Mouse (Mus musculus) T-helper 17 cell (primary cell): ENCODE results near the gene Rgl3.

Experiments used
- in situ Hi-C, 2 experiments: fragments of 300-600 bp; cut with MboI, MseI; formaldehyde crosslinking; loops; 1 replicate in 1 of 2; 2 replicates in 1 of 2; pipeline ENCODE4 v1.15.1; 2025; ENCODE audit warnings: high pct_unique_total_duplicates in 2 of 2

Rgl3 gene

GRCm38 (mm10) chr9:21948790-21949189, 40.5 kb downstream of the Rgl3 start:
- in situ Hi-C loops = no loop called here

GRCm38 (mm10) chr9:21948146-21948545, 41.1 kb downstream of the Rgl3 start:
- in situ Hi-C loops = no loop called here

GRCm38 (mm10) chr9:21947540-21948130, 41.6 kb downstream of the Rgl3 start:
- in situ Hi-C loops = no loop called here

GRCm38 (mm10) chr9:21944267-21944666, 45.0 kb downstream of the Rgl3 start:
- in situ Hi-C loops = no loop called here

- in situ Hi-C loops = no loop called here
Measured at GRCm38 (mm10) chr9:21943638-21944037, 45.6 kb downstream of the Rgl3 start.

- in situ Hi-C loops = no loop called here
Measured at GRCm38 (mm10) chr9:21943046-21943445, 46.2 kb downstream of the Rgl3 start.

GRCm38 (mm10) chr9:21938234-21938855, 50.9 kb downstream of the Rgl3 start:
- in situ Hi-C loops = no loop called here

- in situ Hi-C loops = no loop called here
Measured at GRCm38 (mm10) chr9:21937711-21938175, 51.5 kb downstream of the Rgl3 start.

GRCm38 (mm10) chr9:21936692-21937570, 52.3 kb downstream of the Rgl3 start, which contains the start of gene Plppr2:
TSS of gene Plppr2 (plus strand) at chr9:21937033.
- in situ Hi-C loops = no loop called here

GRCm38 (mm10) chr9:21935466-21936131, 53.6 kb downstream of the Rgl3 start:
- in situ Hi-C loops = no loop called here

- in situ Hi-C loops = no loop called here
Measured at GRCm38 (mm10) chr9:21934021-21934420, 55.2 kb downstream of the Rgl3 start.

GRCm38 (mm10) chr9:21932445-21933137, 56.7 kb downstream of the Rgl3 start:
- in situ Hi-C loops = no loop called here

- in situ Hi-C loops = no loop called here
Measured at GRCm38 (mm10) chr9:21932006-21932405, 57.2 kb downstream of the Rgl3 start.

- in situ Hi-C loops = no loop called here
Measured at GRCm38 (mm10) chr9:21929208-21929607, 60.0 kb downstream of the Rgl3 start.

GRCm38 (mm10) chr9:21927208-21927753, 62.0 kb downstream of the Rgl3 start, which contains the start of the genes Ccdc159 and Tmem205:
TSS of gene Ccdc159 (plus strand) at chr9:21927471.
TSS of gene Tmem205 (minus strand) at chr9:21927556.
- in situ Hi-C loops = no loop called here

GRCm38 (mm10) chr9:21926784-21927183, 62.5 kb downstream of the Rgl3 start:
- in situ Hi-C loops = no loop called here

- in situ Hi-C loops = no loop called here
Measured at GRCm38 (mm10) chr9:21926155-21926554, 63.1 kb downstream of the Rgl3 start.

GRCm38 (mm10) chr9:21925506-21925905, 63.7 kb downstream of the Rgl3 start:
- in situ Hi-C loops = no loop called here

GRCm38 (mm10) chr9:21925034-21925433, 64.2 kb downstream of the Rgl3 start:
- in situ Hi-C loops = no loop called here

GRCm38 (mm10) chr9:21924099-21924493, 65.2 kb downstream of the Rgl3 start:
- in situ Hi-C loops = no loop called here
